Mouse (Mus musculus): Measurements from ENCODE around the gene Nav2. TPM values are rescaled to one million over a fixed set of nuclear protein-coding genes. Genes with fewer than 3 reads are reported as not detected.

The Nav2 gene
- polyA plus RNA-seq, 1 experiment = 21.9 TPM

GRCm38 (mm10) chr7:49251308-49251638, 342.8 kb downstream of the Nav2 start:
- Histone ChIP-seq H3K27me3 (ENCODE audit: control insufficient read depth, insufficient read depth, insufficient read length) (no peaks in the 10 kb centered on the region), H3K4me2 (ENCODE audit: low read depth) (no peak overlapping the region), H3K36me3 (ENCODE audit: control insufficient read depth, insufficient read depth) (no peaks in the 10 kb centered on the region), H3K79me2 (ENCODE audit: control insufficient read depth, insufficient read depth) (no peaks in the 10 kb centered on the region), H3K4me3 (no peak overlapping the region), H3ac (ENCODE audit: control insufficient read depth, insufficient read length) (no peak overlapping the region)
- TF ChIP-seq E2F4 (IDR thresholded peaks at IDR 0.05; ENCODE audit: insufficient read depth) (no peak), MYOG (IDR thresholded peaks at IDR 0.05; ENCODE audit: control insufficient read depth in 1 of 3, insufficient read depth in 1 of 3, insufficient read length in 2 of 3, low read depth in 2 of 3) (no peak), REST (IDR thresholded peaks at IDR 0.05; ENCODE audit: insufficient read depth, insufficient read length) (no peak), POLR2AphosphoS2 (IDR thresholded peaks at IDR 0.05; ENCODE audit: insufficient read length, low read depth) (no peak), USF1 (IDR thresholded peaks at IDR 0.05; ENCODE audit: low read depth) (no peak), SRF (IDR thresholded peaks at IDR 0.05; ENCODE audit: control insufficient read depth, insufficient read length, low read depth) (no peak), MAX (IDR thresholded peaks at IDR 0.05; ENCODE audit: low read depth) (no peak), CEBPB (IDR thresholded peaks at IDR 0.05; ENCODE audit: insufficient read depth, poor library complexity, severe bottlenecking) (no peak)

- Histone ChIP-seq H3K36me3 (ENCODE audit: control insufficient read depth, insufficient read depth) (no peaks in the 10 kb centered on the region), H3ac (ENCODE audit: control insufficient read depth, insufficient read length) (no peak overlapping the region), H3K27me3 (ENCODE audit: control insufficient read depth, insufficient read depth, insufficient read length) (no peaks in the 10 kb centered on the region), H3K79me2 (ENCODE audit: control insufficient read depth, insufficient read depth) (no peaks in the 10 kb centered on the region), H3K4me3 (no peak overlapping the region), H3K4me2 (ENCODE audit: low read depth) (no peak overlapping the region)
- no peak for TF ChIP-seq TCF12 (IDR thresholded peaks at IDR 0.05; ENCODE audit: insufficient read depth, poor library complexity, severe bottlenecking)
- no peak for TF ChIP-seq REST (IDR thresholded peaks at IDR 0.05; ENCODE audit: insufficient read depth, insufficient read length)
- TF ChIP-seq SRF (IDR thresholded peaks at IDR 0.05; ENCODE audit: control insufficient read depth, insufficient read length, low read depth) = no peak
- TF ChIP-seq E2F4 (IDR thresholded peaks at IDR 0.05; ENCODE audit: insufficient read depth) = no peak
- no peak for TF ChIP-seq POLR2AphosphoS2 (IDR thresholded peaks at IDR 0.05; ENCODE audit: insufficient read length, low read depth)
- no peak for TF ChIP-seq MYOG (IDR thresholded peaks at IDR 0.05; ENCODE audit: control insufficient read depth in 1 of 3, insufficient read depth in 1 of 3, insufficient read length in 2 of 3, low read depth in 2 of 3)
- no peak for TF ChIP-seq MAX (IDR thresholded peaks at IDR 0.05; ENCODE audit: low read depth)
- no peak for TF ChIP-seq CEBPB (IDR thresholded peaks at IDR 0.05; ENCODE audit: insufficient read depth, poor library complexity, severe bottlenecking)
- TF ChIP-seq TCF3 (IDR thresholded peaks at IDR 0.05; ENCODE audit: insufficient read length, low read depth) = no peak
- no peak for TF ChIP-seq POLR2A (IDR thresholded peaks at IDR 0.05; ENCODE audit: insufficient read length, low read depth)
- no peak for TF ChIP-seq USF1 (IDR thresholded peaks at IDR 0.05; ENCODE audit: low read depth)
- TF ChIP-seq MYOD1 (IDR thresholded peaks at IDR 0.05; ENCODE audit: control insufficient read depth in 1 of 3, insufficient read length in 2 of 3, low read depth in 2 of 3) = no peak
Measured at GRCm38 (mm10) chr7:49252444-49252843, 343.9 kb downstream of the Nav2 start.

GRCm38 (mm10) chr7:49252902-49253301, 344.4 kb downstream of the Nav2 start:
- TF ChIP-seq USF1 (IDR thresholded peaks at IDR 0.05; ENCODE audit: low read depth) (peak; percentile 29), POLR2A (IDR thresholded peaks at IDR 0.05; ENCODE audit: insufficient read length, low read depth) (no peak)

GRCm38 (mm10) chr7:49255053-49255452, 346.5 kb downstream of the Nav2 start:
- H3K27me3 ChIP-seq (ENCODE audit: control insufficient read depth, insufficient read depth, insufficient read length) = no peaks in the 10 kb centered on the region
- no peak overlapping the region for H3K4me2 ChIP-seq (ENCODE audit: low read depth)
- no peaks in the 10 kb centered on the region for H3K36me3 ChIP-seq (ENCODE audit: control insufficient read depth, insufficient read depth)
- no peak overlapping the region for H3ac ChIP-seq (ENCODE audit: control insufficient read depth, insufficient read length)
- no peaks in the 10 kb centered on the region for H3K79me2 ChIP-seq (ENCODE audit: control insufficient read depth, insufficient read depth)
- H3K4me3 ChIP-seq = no peak overlapping the region
- TF ChIP-seq E2F4 (IDR thresholded peaks at IDR 0.05; ENCODE audit: insufficient read depth) = no peak

More at GRCm38 (mm10) chr7:49252902-49253301, 344.4 kb downstream of the Nav2 start:
- H3K4me2 ChIP-seq (ENCODE audit: low read depth) = no peak overlapping the region
- H3K27me3 ChIP-seq (ENCODE audit: control insufficient read depth, insufficient read depth, insufficient read length) = no peaks in the 10 kb centered on the region
- H3K79me2 ChIP-seq (ENCODE audit: control insufficient read depth, insufficient read depth) = no peaks in the 10 kb centered on the region
- no peak overlapping the region for H3K4me3 ChIP-seq
- no peaks in the 10 kb centered on the region for H3K36me3 ChIP-seq (ENCODE audit: control insufficient read depth, insufficient read depth)
- no peak overlapping the region for H3ac ChIP-seq (ENCODE audit: control insufficient read depth, insufficient read length)

DNA sequence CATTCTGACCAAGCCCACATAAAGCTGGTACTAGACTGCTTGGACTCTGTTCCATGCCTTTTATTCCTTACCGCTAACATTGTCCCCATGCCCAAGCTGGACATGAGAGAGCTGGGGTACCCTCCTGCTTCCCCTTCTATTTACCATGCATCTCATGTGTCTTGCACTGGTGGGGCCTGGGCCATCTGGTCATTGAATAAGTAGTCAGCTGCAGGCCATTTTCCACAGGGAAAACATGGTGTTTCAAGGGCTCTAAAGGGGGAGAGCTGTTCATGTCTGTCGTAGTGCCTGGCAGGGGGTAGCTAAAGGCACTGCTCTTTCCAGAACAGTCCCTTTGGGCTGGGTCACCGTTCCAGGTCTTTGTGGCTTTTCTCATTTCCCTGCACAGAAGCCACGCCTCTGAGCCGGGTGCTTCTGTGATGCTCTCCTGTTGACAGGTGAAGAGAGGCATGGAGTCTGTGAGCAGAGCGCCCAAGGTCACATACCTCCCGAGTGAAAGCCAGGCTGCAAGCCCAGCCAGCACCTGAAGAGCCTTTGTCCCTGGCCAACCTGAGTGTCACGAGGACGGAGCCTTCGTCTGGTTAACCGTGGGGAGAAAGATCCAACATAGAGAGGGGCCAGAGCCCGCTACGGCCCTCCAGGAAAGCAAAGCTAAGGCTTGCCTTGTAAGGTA, 348.9 kb downstream of the Nav2 start:
- TF ChIP-seq TCF12 (IDR thresholded peaks at IDR 0.05; ENCODE audit: insufficient read depth, poor library complexity, severe bottlenecking) (no peak), TCF3 (IDR thresholded peaks at IDR 0.05; ENCODE audit: insufficient read length, low read depth) (no peak), POLR2A (IDR thresholded peaks at IDR 0.05; ENCODE audit: insufficient read length, low read depth) (no peak), POLR2AphosphoS2 (IDR thresholded peaks at IDR 0.05; ENCODE audit: insufficient read length, low read depth) (no peak), REST (IDR thresholded peaks at IDR 0.05; ENCODE audit: insufficient read depth, insufficient read length) (no peak), USF1 (IDR thresholded peaks at IDR 0.05; ENCODE audit: low read depth) (no peak), MYOG (IDR thresholded peaks at IDR 0.05; ENCODE audit: control insufficient read depth in 1 of 3, insufficient read depth in 1 of 3, insufficient read length in 2 of 3, low read depth in 2 of 3) (no peak), MAX (IDR thresholded peaks at IDR 0.05; ENCODE audit: low read depth) (no peak), MYOD1 (IDR thresholded peaks at IDR 0.05; ENCODE audit: control insufficient read depth in 1 of 3, insufficient read length in 2 of 3, low read depth in 2 of 3) (no peak), SRF (IDR thresholded peaks at IDR 0.05; ENCODE audit: control insufficient read depth, insufficient read length, low read depth) (no peak), E2F4 (IDR thresholded peaks at IDR 0.05; ENCODE audit: insufficient read depth) (no peak), CEBPB (IDR thresholded peaks at IDR 0.05; ENCODE audit: insufficient read depth, poor library complexity, severe bottlenecking) (no peak)
- no peaks in the 10 kb centered on the region for H3K79me2 ChIP-seq (ENCODE audit: control insufficient read depth, insufficient read depth)
- no peaks in the 10 kb centered on the region for H3K27me3 ChIP-seq (ENCODE audit: control insufficient read depth, insufficient read depth, insufficient read length)
- H3ac ChIP-seq (ENCODE audit: control insufficient read depth, insufficient read length) = no peak overlapping the region
- H3K36me3 ChIP-seq (ENCODE audit: control insufficient read depth, insufficient read depth) = no peaks in the 10 kb centered on the region
- no peak overlapping the region for H3K4me3 ChIP-seq
- no peak overlapping the region for H3K4me2 ChIP-seq (ENCODE audit: low read depth)
